Mouse (Mus musculus): Measurements from ENCODE around the gene Zfhx2. TPM values are rescaled to one million over a fixed set of nuclear protein-coding genes. Genes with fewer than 3 reads are reported as not detected.

Gene Zfhx2
- total RNA-seq, 2 experiments from 2014 or later, result 3.5 to 3.7 TPM

GRCm38 (mm10) chr14:55105836-55106809, 14.0 kb upstream of the Zfhx2 start, which contains the start of gene Ap1g2:
TSS of gene Ap1g2 (minus strand) at chr14:55106593.
- peak; percentile 87 for DNase-seq

- DNase-seq, result no peak
Measured at GRCm38 (mm10) chr14:55105386-55105785, 13.3 kb upstream of the Zfhx2 start.

DNA sequence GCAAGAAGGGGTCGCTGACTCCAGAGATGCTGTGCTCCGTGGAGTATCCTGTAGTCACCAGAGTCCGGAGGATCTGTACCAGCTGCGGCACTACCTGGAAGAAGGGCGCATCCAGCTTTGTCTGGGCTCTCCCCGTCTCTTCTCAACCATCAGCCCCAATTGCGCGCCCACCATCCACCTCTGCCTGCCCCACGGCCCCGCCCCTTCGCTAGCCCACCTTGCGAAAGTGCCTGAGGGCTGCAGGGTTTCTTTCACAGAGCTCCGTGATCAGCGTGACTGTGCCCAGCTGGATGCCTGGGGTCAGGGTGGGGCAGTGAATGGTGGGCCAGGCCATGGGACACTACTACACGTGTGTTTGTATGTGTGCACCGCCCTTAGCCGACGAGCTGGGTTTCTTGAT, 12.2 kb upstream of the Zfhx2 start:
- no peak for DNase-seq

- DNase-seq, result no peak
Measured at GRCm38 (mm10) chr14:55102253-55102785, 10.2 kb upstream of the Zfhx2 start.

DNA sequence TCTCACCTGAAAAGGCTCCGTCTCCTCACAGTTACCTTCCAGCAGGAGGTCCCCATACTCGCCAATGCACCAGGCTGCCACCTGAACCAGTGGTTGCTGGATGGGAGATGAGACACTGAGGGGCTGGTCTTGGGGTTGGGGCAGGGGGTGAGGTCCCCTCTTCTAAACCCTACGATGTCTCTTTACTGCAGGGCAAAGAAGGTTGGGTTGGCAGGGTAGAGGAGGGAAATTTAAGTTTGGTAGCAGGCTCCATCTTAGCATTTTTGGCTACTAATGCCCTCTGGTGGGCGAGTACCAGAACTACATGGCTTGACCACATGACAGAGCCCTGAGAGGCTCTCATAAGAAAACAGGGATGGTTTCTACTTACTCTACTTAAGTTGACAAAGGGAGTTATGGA, 9.5 kb upstream of the Zfhx2 start:
- no peak for DNase-seq

DNA sequence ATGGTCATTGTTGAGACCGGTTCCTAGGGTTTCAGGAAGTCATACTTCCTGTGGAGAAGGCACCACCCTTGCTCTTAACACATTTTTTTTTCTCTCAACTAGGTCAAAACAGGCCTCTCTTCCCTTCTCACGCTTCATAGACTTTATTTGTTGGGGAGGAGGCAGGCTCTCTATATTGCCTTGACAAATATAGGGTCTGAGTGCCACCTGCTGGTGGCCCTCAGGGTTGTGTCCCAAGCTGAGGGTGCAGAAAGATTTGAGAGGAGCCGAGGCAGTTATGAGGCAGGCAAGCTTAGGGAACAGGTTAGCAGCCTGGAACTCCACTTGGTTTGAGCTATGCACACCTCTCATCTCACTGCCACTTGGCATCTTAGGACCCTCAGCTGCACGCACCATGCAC, 5.9 kb upstream of the Zfhx2 start:
- DNase-seq, result no peak

GRCm38 (mm10) chr14:55097646-55098045, 5.5 kb upstream of the Zfhx2 start:
- DNase-seq, result no peak

DNA sequence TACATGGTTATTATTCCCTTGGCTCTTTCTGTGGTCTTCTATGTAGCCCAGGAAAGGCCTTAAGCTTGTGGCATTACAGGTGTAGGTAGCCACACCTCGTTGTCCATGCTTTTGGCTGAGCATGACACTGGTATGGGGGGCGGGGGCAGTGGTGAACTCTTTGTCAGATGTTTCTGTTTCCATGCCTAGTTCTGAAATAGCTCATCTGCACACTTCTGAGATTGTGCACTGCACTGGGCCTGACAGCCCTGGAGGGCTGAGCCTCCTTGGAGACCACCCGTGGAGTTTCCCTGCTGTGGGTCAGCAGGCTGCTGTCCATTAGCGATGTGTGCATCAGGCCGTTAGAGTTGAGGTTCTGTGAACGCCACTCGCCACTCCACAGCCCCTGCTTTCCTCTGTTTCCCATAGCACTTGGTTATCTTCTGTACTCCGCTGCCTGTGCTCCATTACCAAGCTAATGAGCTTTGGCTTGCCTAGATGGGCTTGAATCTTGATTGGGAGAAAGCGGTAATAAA, 4.5 kb upstream of the Zfhx2 start:
- no peak for DNase-seq

- no peak for DNase-seq
Measured at GRCm38 (mm10) chr14:55095671-55096070, 3.5 kb upstream of the Zfhx2 start.

DNA sequence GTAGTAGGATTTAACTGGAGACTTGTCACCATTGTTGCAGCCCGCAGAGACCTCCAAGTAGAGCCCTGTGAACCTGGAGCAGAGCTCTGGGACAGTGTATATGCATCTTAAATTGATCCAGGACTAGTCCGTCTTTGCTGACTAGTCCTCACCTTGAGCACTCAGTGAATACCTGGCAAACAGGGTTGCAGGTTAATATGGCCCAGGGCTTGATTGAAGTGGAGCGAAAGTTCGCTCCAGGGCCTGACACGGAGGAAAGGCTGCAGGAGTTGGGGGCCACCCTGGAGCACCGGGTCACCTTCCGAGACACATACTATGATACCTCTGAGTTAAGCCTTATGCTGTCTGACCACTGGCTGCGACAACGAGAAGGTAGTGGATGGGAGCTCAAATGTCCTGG, 3.1 kb upstream of the Zfhx2 start:
- no peak for DNase-seq

DNA sequence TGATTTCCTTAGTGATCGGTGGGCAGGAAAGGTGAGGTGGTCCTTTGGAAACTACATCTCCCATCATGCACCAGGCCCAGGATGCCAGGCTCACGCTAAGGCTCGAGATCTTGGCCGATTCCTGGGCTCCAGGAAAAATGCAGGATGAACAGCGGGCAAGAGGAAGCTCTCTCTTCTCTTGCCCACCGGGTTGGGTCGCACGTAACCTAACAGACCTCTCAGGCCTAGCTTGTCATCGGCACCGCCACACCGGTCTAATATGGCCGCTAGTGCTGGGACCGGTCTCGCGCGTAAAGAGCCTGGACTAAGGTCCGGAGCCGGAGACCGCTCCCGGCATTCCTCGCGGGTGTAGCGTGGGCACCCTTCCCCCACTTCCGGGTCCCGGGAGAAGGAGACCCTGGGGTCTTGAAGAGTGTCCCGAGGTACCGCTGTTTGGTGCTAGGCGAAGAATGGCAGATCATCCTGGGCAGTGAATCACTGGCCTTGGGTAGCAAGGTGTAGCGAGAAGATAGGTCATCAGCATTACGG, 2.6 kb upstream of the Zfhx2 start, which contains the start of gene Thtpa:
Gene Thtpa (plus strand): TSS at position 81 of the 528 bp plus-strand sequence.
- DNase-seq, result peak; percentile 74

- DNase-seq, result no peak
Measured at GRCm38 (mm10) chr14:55093927-55094326, 1.8 kb upstream of the Zfhx2 start.

DNA sequence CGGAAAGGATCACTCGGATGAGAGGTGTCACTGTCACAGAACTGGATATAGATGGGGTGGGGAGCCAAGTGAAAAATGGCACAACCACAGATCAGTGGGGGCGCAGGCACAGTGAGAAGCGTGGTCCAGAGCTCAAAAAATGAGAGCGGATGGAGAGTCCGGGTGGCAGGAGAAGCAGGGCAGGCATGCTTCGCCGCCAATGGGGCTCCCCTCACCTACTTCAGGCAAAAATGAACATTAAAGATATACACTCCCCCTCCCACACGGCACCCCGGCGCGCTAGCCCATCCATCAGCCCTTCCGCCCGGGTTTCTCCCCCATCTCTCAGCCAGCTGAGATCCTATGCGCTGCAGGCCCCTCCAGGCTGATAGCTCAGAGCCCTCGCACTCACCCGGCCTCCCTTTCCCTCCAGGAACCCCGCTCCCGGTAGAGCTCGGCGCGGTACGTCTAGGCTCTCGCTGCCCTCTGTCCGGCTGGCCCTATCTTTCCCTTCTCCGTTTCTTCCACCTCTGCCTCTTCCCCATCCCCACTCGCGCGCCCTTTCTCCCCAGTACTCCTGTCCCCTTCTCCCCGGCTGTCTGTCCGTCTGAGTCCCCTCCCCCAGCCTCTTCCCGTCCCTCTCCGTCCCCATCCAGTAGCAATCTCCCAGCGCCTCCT, 787 bp downstream of the Zfhx2 start:
- DNase-seq, result no peak

DNA sequence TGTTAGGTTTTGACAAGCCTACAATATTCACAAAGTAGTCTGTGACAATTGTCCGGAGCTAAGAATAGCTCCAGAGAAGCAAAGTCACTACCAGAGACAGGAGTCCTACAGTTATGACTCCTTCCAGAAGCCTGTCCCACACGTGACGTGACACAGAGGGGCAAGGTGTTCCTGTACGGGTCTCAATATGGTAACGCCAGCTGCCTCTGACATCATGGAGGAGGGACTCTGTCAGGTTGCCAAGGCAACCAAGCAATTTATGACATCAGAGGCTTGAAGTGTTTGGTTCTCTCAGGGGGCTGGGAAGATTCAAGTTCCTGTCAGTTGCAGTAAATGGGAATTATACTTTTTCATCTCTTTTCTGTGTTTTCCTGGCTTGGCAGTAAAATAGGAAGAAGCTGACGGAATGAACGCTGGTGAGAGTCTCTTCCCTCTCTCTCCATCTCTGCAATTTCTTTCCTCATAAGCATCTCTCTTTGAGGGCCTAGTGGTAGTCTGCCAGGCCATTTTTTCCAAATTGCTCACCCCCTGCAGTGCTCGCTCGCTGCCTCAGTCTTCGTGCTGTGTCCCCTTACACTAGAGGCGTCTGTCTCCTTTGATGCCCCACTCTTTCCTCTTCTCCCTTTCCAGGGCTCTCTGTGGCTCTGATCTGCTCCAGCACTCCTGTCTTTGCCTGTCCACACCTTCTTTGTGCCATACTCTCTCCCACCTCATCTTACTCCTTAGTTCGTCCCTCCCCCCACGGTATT, 2.8 kb downstream of the Zfhx2 start:
- DNase-seq, result no peak

DNA sequence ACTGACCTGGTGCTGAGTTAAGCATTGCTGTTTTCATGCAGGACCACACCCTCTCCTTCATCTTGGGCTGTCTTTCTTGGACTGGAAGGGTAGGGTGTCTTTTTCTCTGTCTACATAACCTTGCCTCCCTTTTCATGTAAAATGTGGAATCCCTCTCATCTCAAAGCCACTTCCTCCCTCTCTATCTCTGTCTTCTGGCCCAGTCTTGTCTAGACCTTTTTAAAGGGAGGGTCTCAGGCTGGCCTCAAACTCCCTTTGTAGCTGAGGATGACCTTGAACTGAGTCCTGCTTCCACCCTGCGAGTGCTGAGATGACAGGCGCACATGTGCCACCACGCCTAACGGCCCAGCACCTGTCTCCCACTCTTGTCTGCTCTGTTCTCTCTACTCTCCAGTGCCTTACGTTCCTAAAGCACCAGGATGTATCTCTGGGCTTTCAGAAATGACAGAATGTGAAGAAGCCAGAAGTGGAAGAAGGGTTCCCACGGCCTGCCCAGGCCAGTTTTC, 6.1 kb downstream of the Zfhx2 start:
- no peak for DNase-seq

DNA sequence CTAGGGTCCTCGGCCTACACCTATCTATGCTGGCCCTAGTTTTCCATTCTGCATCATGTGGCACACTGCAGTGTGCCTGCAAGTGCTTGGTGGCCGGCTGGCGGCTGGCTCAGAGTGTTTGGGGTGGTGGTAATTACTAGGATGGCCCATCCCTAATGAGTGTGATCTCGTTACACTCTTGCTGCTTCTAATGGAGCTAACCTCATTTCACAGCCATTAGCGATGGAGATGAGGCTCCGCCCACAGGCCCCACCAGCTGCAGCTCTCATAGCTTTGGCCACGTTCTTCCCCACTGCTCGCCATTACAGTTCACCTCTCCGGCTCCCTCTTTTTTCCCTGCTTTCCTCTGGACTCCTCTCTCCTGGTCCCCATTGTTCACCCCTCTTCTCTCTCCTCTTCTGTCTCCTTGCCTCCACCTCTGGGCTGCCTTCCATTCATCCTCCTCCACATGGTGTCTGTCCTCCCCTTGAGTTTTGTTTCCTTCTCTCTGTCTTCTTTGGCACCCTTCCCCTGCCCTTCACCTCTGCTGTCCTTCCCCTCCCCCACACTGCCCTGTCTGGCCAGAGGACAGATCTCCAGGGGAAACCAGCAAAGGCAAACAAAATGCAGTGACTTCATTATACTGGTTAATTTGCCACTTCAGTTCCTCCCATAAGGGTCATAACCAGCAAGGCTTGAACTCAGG, 6.7 kb downstream of the Zfhx2 start:
- DNase-seq, result no peak

GRCm38 (mm10) chr14:55083481-55083880, 8.6 kb downstream of the Zfhx2 start:
- no peak for DNase-seq

DNA sequence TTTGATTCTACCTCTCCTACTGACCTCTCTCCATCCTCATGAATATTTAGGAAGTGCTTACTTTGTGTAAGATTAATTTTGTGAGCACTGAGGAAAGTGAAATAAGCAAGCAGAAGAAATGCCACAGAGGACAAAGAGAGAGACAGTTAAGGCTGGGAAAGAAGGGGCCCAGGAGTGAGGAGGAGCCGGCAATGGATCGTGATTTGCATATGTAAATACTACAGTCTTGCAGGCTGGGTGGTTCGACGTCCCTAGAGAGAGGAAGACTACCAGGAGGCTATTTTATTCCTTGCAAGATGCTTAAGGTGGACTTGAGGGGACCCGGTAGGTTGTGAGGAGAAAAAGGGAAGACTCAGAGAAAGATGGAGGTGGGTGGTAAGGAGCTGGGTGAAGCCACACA, 11.0 kb downstream of the Zfhx2 start:
- DNase-seq, result no peak

DNA sequence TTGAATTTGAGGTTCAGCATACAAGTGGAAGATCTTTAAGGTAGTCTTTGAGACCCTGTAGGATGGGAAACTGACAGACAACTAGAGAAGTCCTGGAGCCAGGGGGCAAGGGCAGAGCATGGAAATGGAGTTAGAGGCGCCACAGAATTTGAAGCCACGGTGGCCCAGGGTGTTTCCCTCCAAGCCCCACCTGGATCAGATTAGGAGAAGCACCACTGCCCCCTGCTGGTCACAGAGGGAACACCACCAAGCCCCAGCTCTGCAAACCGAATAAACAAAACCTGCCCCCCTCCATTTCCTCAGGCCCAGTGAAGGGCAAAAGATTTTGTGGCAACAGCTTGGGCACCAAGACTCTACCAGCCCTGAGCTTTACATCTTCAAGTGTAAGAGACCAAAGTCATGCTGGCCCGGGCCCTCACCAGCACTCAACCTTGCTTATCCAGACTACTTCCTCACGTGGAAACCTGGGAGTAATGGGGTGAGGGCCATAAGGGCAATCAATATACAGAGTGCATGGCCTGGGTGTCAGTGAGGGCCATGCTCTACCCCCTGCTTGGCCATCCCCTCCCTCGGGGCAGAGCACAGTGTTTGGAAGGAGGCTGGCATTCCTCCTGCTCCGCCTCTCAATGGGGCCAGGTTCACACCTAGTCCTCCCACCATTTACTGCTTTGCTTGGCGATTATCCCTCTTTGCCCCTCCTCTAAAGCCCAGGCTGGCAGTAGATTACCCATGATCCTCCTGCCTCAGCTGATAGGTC, 12.7 kb downstream of the Zfhx2 start:
- no peak for DNase-seq

GRCm38 (mm10) chr14:55078366-55078989, 13.6 kb downstream of the Zfhx2 start:
- DNase-seq, result no peak

All from gastrocnemius, postnatal 25 days (tissue).